Mouse (Mus musculus): ENCODE results near the gene Nosip. TPM values are rescaled to one million over a fixed set of nuclear protein-coding genes. Genes with fewer than 3 reads are reported as not detected.
"Not testable (repeated sequence)": the region's sequence is repeated elsewhere in the genome, so short reads cannot be mapped to it uniquely, and the experiment has no call there.

The Nosip gene
- polyA plus RNA-seq, 1 experiment, result 86.5 TPM

DNA sequence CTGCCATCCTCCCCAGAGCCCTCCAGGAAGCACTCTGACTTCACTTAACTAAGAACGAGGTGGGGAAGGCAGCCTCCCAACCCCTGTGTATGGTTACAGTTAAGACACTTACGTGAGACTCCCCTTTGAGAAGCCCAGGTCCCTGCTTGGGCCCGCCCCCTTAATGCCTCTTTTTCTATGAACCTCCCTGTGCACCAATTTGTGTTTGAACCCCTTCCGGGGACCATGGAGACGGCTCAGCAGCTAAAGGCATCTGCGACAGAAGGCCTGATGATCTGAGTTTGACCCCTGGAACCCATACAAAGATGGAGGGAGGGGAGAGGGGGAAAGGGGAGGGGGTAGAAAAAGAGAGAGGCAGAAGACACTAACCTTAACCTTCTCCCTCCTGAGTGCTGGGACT, 44.2 kb downstream of the Nosip start:
- DNase-seq (ENCODE audit: extremely low spot score in 1 of 2, low spot score in 1 of 2), result no peak

DNA sequence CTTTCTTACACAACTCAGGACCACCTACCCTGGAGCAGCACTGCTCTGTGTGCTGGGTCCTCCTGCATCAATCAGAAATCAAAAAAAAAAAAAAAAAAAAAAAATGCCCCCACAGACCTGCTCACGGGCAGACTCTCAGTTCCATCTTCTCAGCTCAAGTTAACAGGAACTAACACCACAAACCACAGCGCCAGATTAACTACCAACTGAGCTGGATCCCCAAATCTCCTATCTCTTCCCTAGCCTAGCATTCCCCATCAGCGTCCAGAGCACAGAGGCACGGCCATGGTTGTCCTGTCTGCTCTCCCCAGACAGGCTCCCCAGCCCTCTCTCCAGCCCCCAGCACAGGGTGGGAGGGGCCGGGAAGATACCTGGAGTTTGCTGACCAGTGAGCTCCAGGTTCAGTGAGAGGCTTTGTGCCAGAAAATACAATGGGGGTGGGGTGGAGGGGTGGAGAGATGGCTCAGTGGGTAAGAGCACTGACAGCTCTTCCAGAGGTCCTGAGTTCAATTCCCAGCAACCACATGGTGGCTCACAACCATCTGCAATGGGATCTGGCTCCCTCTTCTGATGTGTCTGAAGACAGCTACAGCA, 44.9 kb downstream of the Nosip start:
- no peak for DNase-seq (ENCODE audit: extremely low spot score in 1 of 2, low spot score in 1 of 2)

DNA sequence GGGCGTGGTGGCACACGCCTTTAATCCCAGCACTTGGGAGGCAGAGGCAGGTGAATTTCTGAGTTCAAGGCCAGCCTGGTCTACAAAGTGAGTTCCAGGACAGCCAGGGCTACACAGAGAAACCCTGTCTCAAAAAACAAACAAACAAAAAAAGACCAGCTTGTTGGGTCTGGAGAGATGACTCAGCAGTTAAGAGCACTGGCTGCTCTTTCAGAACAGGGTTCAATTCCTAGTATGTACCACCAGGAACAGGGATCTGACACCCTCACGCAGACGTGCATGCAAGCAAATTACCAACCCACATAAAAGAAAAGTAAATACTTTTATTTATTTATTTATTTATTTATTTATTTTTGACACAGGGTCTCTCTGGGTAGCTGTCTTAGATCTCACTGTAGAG, 47.9 kb downstream of the Nosip start:
- not testable (repeated sequence) for DNase-seq (ENCODE audit: extremely low spot score in 1 of 2, low spot score in 1 of 2)

DNA sequence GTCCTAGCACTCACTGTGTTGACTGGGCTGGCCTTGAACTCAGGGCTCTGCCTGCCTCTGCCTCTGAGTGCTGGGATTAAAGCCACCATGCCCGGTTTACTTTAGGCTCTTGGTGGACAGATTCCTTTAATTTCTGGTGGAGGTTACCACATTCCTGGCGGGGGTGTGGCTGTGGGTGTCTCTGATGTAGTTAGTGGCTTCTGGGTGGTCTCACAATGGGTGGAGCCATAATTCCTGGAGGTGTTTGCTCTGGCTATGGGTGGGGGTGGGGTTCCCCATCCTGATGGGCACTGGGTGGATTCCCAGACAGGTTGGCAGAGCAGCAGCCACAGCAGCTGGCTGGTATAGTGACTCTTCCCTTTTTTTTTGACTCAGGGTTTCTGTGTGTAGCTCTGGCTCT, 49.7 kb downstream of the Nosip start:
- DNase-seq (ENCODE audit: extremely low spot score in 1 of 2, low spot score in 1 of 2), result no peak

DNA sequence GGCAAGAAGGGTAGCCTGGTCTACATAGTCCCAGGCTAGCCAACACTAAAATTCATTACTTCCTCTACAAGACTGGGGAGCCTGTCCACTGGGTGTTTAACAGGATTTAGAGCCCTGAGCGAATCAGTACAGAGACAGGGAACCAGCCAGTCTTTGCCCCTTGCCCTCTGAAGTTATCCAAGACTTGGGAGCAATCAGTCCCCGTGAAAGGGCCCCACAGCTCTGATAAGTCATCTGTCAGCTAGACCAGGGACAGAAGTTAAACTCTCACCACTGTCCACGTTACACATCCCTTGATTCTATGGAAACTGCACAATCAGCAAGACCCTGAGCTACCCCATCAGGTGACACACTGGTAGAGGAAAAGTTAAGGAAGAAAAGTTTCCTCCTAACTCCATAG, 50.3 kb downstream of the Nosip start:
- no peak for DNase-seq (ENCODE audit: extremely low spot score in 1 of 2, low spot score in 1 of 2)

DNA sequence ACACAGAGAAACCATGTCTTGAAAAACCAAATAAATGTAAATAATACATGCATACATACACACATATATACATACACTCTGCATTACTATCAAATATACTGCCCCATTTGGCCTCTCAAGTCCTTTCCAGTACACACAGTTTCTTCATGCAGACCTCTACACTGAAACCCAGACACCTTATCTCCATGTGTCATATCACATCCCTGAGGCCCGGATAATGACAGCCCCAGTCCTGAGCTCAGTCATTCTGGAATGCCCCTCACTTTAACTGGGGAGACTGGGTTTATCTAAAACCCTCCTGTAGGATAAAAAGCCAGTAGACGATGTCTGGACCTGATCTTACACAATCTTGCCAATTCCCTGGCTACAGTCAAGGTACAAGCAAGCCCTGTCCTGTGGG, 51.2 kb downstream of the Nosip start:
- no peak for DNase-seq (ENCODE audit: extremely low spot score in 1 of 2, low spot score in 1 of 2)

DNA sequence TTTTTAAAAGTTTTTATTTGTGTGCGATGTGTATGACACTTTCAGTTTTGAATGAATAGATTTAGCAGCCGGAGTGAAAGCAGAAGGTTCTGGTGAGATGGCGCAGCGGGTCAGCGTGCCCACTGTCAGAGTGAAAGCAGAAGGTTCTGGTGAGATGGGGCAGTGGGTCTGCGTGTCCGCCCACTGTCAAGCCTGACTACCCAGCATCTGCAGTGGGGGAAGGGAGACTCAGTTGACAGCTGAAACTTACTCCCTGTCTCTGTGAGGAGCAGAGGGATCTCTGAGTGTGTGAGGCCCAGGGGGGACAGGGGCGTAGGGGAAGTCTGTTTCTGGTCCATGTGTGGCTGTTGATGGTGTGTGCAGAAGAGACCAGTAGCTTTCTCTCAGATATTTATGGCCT, 55.3 kb downstream of the Nosip start:
- DNase-seq (ENCODE audit: extremely low spot score in 1 of 2, low spot score in 1 of 2), result no peak

DNA sequence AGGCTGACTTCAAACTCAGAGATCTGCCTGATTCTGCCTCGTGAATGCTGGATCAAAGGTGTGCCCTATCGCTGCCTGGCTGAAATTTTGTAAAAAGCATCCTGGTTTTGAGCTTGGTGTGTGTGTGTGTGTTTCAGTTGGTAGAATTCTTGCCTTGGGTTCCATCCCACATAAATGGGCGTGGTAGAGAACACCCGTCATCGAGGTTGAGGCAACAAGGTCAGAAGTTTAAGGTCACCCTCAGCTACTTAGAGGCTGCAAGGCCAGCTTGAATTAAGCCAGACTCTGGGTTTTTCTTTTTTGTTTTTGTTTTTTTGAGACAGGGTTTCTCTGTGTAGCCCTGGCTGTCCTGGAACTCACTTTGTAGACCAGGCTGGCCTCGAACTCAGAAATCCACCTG, 56.1 kb downstream of the Nosip start:
- DNase-seq (ENCODE audit: extremely low spot score in 1 of 2, low spot score in 1 of 2), result no peak

DNA sequence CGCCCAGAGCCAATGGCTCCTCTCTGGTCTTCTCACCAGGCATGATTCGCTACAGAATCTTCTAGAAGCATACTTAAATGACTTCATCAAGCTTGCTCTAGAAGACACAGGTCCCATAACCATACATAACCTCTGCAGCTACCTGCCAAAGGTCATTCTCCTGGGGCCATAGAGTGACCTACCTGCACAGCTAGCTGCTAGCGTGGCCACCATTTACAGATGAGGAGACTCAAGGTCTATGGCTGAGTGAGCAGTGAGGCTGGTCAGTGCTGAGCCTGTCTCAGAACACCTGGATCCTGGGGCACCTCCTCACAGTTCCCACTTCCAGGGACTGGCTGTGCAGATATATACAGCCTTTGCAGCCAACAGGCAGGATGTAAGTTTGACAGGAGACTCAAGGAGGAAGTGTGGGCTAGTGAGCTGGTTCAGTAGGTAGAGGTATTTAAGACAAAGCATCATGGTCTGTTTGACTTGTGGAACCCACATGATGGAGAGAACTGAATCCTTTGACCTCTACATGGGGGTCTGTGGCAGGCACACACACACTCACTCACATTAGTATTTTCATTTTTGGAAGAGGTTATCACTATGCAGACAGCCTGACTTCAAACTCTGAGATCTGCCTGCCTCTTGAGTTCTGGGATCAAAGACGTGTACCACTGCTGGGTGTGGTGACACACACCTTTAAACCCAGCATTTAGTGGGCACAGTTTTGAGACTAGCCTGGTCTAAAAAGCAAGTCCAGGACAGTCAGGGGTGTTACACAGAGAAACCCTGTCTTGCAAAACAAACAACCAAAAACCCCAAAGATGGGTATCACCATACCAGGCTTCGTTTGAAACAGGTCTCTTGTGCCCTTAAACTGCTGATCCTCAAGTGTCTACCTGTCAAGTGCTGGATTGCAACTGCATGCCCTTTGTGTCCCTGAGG, 57.8 kb downstream of the Nosip start:
- no peak for DNase-seq (ENCODE audit: extremely low spot score in 1 of 2, low spot score in 1 of 2)

DNA sequence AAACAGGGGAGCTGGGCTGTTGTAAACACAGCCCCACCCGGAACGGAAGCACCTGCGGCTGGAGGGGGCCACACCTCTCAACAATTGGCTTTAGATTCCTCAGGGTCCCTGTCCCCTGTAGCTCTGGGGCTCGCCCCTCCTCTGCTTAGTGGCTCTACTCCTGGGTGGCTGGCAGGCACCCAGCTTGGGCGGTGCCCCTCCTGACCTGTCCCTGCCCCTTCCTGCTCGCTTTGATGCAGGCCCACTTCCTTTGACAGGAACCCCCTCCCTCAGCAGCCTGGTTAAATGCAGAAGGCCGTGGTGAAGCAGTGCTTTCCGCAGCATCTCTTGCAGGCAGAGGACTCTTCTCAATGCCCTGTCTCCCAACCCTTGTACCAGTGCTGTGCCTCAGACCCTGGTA, 59.2 kb downstream of the Nosip start:
- DNase-seq (ENCODE audit: extremely low spot score in 1 of 2, low spot score in 1 of 2), result no peak

DNA sequence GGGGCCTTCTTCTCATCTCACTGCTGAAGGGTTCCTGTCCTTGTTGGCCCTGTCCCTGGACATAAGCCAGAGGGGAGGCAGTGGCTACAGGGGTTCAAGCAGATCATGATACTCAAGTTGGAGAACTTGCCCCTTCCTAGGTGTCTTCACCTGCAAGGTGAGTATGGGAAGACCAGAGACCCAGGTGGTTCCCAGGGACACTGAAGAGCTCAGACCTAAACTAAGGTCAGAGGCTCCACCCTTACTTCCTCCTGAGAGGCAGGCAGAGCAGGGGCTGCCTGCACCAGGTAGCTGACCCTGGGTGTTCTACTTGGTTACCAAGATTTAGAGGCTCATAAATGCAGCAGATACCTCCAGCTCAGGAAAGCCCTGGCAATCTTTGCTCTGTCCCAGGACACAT, 59.7 kb downstream of the Nosip start:
- DNase-seq (ENCODE audit: extremely low spot score in 1 of 2, low spot score in 1 of 2), result no peak

DNA sequence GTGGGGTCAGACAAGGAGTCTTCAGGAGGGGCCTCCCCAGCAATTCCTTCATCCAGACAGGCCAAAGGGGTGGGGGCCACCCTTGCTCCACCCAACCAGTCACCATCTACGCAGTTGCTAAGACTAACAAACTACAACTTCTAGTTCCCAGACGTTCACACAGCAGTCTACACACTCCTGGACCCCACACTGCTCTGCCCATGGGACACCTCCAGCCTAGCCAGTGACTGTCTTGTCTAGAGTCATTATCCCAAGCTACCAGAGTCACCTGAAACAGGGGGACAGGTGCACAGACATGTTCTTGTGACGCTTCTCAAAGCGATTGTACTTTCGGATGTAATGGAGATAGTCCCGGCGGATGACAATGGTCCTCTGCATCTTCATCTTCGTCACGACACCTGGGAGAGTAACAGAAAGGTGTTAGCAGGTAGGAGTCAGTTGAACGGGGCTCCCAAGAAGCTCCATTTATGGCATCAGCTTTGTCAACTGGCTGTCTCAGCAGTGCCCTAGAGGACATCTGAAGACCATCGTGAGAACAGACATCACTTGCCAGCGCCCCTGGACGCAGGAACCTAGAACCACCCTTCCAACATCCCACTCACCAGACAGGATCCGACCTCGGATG, 60.4 kb downstream of the Nosip start:
- DNase-seq (ENCODE audit: extremely low spot score in 1 of 2, low spot score in 1 of 2), result no peak

DNA sequence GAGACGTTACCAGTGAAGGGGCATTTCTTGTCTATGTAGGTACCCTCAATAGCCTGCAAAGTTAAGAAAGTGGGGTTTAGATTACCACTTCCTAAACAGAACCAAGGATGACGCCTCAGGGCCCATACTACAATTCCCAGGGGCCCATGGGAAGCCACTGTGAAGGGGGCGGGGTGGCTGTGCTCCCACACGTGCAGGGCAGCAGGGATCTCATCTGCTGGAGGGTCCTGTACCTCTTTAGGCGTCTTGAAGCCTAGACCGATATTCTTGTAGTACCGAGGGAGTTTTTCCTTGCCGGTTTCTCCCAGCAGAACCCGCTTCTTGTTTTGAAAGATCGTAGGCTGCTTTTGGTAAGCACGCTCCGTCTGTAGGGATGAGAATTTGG, 60.9 kb downstream of the Nosip start:
- no peak for DNase-seq (ENCODE audit: extremely low spot score in 1 of 2, low spot score in 1 of 2)

DNA sequence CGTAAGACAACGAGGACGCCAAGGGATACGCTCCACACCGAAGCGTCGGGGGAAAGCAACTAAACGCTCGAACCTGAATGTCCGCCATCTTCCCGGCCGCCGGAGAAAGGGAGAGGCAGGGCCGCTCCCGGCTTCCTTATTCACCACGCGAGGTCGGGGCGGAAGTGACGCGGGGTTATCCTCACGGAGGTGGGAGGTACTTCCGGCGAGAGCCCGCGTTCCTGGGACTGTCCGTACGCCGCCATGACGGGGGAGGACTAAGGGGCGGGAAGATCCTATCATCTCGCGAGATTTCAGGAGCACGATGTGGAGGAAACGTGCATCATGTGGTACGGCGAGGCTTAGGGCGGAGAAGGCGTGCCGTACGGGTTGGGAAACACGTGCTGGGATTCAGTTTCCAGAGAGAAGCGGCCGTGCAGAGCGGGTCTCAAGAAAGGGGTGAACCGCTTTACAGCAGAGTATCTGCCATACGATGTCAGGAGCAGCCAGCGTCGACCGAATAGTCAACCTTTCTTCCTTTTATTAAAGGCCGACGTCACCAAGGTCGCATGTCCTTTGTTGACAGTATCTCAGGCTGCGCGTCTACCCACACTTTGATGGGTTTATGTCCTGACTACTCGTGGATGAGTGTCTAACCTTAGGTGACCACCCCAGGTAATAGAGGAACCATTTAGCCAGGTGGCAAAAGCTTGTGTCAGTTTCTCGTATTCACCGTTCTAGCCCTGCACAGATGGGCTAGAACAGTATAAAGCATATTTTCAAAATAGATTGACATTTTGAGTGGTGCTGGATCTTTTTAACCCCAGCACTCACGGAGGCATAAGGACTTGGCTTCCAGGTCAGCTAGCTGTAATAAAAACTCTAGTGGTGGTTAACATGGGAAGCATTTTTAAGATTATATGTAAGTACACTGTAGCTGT, 62.3 kb downstream of the Nosip start, which contains the start of gene Rps11:
TSS of gene Rps11 (minus strand) at position 216 of the 920 bp plus-strand sequence.
- peak; percentile 97 to 99 for DNase-seq (ENCODE audit: extremely low spot score in 1 of 2, low spot score in 1 of 2)

DNA sequence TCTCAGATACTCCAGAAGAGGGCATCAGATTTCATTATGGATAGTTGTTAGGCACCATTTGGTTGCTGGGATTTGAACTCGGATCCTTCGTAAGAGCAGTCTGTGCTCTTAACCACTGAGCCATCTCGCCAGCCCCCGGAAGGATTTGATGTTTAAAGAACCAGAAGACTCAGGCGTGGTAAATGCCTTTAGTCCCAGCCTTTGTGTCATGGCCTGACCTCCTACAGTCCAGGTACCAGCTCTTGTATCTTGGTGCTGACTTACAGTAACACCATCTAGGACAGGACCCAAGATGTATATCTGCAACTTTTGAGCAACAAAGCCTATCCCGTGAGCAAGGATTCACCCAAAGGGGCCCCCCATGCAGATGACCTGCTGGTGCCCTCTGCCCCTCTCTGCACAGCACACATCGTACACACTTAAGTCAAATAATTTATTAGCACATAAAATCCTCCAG, 62.9 kb downstream of the Nosip start:
- no peak for DNase-seq (ENCODE audit: extremely low spot score in 1 of 2, low spot score in 1 of 2)

DNA sequence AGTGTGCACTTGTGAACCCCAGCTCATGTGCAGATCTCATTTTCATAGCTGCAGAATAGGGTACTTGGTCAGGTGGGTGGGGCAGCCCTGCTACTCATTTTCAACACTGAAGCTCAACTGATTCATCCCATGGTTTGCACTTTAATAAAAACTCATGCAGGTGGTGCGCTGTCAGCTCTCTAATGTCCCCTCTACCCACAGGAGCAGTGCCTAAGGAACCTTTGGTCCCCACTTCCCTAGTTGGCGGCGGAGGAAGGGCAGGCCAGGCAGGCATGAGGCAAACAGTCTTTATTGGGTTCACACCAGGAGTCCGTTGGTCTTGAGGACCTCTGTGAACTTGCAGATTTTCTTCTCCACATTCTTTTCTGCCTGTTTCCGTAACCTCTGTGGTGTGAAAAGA, 63.4 kb downstream of the Nosip start:
- DNase-seq (ENCODE audit: extremely low spot score in 1 of 2, low spot score in 1 of 2), result not testable (repeated sequence)

DNA sequence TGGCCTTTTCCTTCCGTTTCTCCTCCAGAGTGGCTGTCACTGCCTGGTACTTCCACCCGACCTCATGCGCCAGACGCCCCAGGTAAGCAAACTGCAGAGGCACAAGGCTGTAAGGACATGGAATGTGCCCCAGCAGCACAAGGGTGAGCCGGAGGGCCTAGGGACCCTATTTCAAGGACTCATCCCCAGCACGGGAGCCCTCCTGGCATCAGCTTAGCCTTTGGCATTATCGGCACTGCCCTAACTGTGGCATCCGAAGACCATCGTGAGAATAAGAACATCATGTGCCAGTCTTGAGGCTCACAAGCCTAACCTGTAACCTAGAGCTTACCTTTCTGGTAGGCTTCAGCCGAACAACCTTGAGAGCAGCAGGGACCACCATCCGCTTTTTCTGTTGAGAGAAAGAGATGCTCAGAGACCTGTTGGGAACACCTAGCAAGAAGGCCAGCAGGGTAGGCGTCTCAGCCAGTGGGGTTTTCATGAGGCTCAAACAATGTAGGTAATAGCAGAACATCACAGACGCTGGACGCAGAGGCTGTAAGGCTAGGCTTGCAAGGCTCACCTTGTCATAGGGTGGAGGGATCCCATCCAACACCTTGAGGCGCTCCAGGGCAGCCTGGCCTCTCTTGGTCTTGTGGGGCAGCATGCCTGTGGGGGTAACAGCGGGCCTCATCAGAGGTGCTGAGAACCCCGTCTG, 64.1 kb downstream of the Nosip start:
- no peak for DNase-seq (ENCODE audit: extremely low spot score in 1 of 2, low spot score in 1 of 2)

DNA sequence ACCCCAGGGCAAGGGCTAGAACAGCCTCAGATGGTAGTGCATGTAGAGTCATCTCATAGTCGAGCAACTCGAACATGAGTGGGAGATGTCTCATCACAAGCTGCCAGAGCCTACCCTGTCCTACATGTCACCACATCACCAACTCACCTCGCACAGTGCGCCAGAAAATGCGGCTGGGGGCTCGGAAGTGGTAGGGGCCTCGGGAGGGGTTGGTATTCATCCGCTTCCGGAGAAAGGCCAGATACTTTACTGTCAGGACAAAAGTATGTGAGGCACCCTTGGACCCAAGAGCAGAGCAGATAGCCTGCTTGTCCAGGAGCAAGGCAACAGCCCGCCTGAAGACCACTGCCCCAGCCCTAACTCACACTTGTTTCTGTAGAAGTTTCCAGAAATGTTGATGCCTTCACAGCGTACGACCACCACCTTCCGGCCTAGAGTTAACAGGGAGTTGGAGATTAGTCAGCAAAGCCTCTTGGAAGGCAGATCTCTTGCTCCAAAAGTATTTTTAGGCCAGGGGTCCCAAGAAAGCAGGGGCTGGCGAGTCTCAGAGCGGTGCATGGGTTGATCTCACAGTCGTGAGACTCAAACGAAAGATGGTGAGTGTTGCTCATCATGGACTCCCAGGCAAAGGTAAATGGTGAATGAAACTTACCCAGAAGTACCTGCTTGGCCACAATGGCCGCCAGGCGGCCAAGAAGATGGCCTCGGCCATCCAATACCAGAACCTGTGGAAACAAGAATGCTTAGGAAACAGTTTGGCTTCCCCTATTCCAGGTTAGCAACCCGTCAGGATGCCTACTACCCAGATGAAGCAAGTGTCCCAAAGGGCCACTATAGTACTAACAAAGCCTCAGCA, 64.8 kb downstream of the Nosip start:
- DNase-seq (ENCODE audit: extremely low spot score in 1 of 2, low spot score in 1 of 2), result no peak
